Mouse (Mus musculus) limb, embryonic 11.5 days (tissue): Measurements from ENCODE around the gene Reep3. TPM values are rescaled to one million over a fixed set of nuclear protein-coding genes. Genes with fewer than 3 reads are reported as not detected.
A peak's percentile ranks its signal among the peaks of the same experiment; 100 is the strongest.

ENCODE experiments used
- ATAC-seq: fragments of 200-750 bp; cut with Nextera tagmentation; 2 replicates; pipeline ENCODE4 v1.8.0; 2017; ENCODE audit warnings: low read depth; ENCODE audit not compliant: insufficient number of reproducible peaks, low FRiP score, low TSS enrichment
- DNase-seq: peaks from one replicate; pipeline ENCODE4 v3.0.0-alpha.2; 2015; ENCODE audit warnings: low spot score
- H3K27ac ChIP-seq: fragments of 300-500 bp; sonication (generic); replicated peaks from 2 replicates; pipeline ENCODE4 v1.5.1; 2014; ENCODE audit warnings: low read depth, mild to moderate bottlenecking, low read length
- H3K27me3 ChIP-seq: fragments of 300-500 bp; sonication (generic); 2 replicates; pipeline ENCODE4 v1.6.1; 2014; ENCODE audit warnings: mild to moderate bottlenecking, low read length, mixed read lengths; ENCODE audit not compliant: control insufficient read depth, insufficient read depth
- H3K36me3 ChIP-seq: fragments of 300-500 bp; sonication (generic); 2 replicates; pipeline ENCODE4 v1.6.1; 2014; ENCODE audit warnings: mild to moderate bottlenecking, low read length, moderate library complexity, mixed read lengths; ENCODE audit not compliant: control insufficient read depth, insufficient read depth
- H3K4me1 ChIP-seq: fragments of 300-500 bp; sonication (generic); 2 replicates; pipeline ENCODE4 v1.6.1; 2014; ENCODE audit warnings: low read length, mixed read lengths; ENCODE audit not compliant: control insufficient read depth, insufficient read depth
- H3K4me2 ChIP-seq: fragments of 300-500 bp; sonication (generic); 2 replicates; pipeline ENCODE4 v1.6.1; 2014; ENCODE audit warnings: low read depth, mild to moderate bottlenecking, moderate library complexity; ENCODE audit not compliant: severe bottlenecking
- H3K4me3 ChIP-seq: fragments of 300-500 bp; sonication (generic); 2 replicates; pipeline ENCODE4 v1.5.1; 2014; ENCODE audit warnings: low read depth, low read length
- H3K9ac ChIP-seq: fragments of 300-500 bp; sonication (generic); 2 replicates; pipeline ENCODE4 v1.6.1; 2014; ENCODE audit warnings: mild to moderate bottlenecking, low read length
- H3K9me3 ChIP-seq: fragments of 300-500 bp; sonication (generic); 2 replicates; pipeline ENCODE4 v1.6.1; 2016; ENCODE audit warnings: low read length; ENCODE audit not compliant: control insufficient read depth
- WGBS: fragments of 180-500 bp; shearing (Covaris S2); extraction: QIAGEN DNeasy Blood & Tissue Kit; methylation state at CpG from one replicate; pipeline ENCODE4 v1.1.7; 2014; 5-methylcytosine and 5-hydroxymethylcytosine counted together
- polyA plus RNA-seq: library from polyadenylated mRNA; unstranded; fragments of >200 nt; fragmentation: Nextera tagmentation; extraction: Ambion mirVana; gene quantifications from 2 replicates; pipeline ENCODE4 v1.2.1, GENCODE M21; 2014

Reep3 gene
- polyA plus RNA-seq, 1 experiment from 2014 or later, result 21.7 TPM

- H3K36me3 ChIP-seq, result no peaks in the 10 kb centered on the region
- H3K4me3 ChIP-seq, result no peak overlapping the region
- no peak overlapping the region for H3K27ac ChIP-seq
- H3K9me3 ChIP-seq, result no peaks in the 10 kb centered on the region
- peaks cover 13% of the 10 kb centered on the region for H3K4me1 ChIP-seq
- H3K27me3 ChIP-seq, result no peaks in the 10 kb centered on the region
- H3K4me2 ChIP-seq, result no peak overlapping the region
- ATAC-seq (no peak), DNase-seq (no peak)
- 94% methylated on average over 6 of the region's 6 CpGs for whole genome bisulfite sequencing
- H3K9ac ChIP-seq, result no peak overlapping the region
These were observed 39.0 kb downstream of the Reep3 start for GRCm38 (mm10) chr10:67057696-67058095.

DNA sequence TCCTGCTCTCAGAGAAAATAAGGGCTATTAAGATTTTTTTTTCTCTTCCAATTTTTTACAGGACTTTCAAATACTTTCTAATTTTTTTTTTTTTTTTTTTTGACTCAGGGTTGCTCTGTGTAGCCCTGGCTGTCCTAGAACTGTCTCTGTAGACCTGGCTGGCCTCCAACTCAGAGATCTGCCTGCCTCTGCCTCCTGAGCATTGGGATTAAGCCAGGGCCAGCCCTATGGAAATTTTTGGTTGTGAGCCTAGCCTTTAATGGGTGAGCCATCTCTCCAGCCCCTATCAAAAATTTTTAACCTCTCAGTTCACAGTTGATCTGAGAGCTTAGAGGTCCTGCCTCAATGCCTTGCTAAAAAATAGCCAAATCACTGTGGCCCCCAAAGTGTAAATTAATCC lies 39.5 kb downstream of the Reep3 start:
- ATAC-seq, result no peak
- no peaks in the 10 kb centered on the region for H3K36me3 ChIP-seq
- no peaks in the 10 kb centered on the region for H3K9me3 ChIP-seq
- no peak overlapping the region for H3K9ac ChIP-seq
- H3K4me2 ChIP-seq, result no peak overlapping the region
- DNase-seq, result no peak
- no peak overlapping the region for H3K27ac ChIP-seq
- peaks cover 13% of the 10 kb centered on the region for H3K4me1 ChIP-seq
- H3K27me3 ChIP-seq, result no peaks in the 10 kb centered on the region
- no peak overlapping the region for H3K4me3 ChIP-seq

DNA sequence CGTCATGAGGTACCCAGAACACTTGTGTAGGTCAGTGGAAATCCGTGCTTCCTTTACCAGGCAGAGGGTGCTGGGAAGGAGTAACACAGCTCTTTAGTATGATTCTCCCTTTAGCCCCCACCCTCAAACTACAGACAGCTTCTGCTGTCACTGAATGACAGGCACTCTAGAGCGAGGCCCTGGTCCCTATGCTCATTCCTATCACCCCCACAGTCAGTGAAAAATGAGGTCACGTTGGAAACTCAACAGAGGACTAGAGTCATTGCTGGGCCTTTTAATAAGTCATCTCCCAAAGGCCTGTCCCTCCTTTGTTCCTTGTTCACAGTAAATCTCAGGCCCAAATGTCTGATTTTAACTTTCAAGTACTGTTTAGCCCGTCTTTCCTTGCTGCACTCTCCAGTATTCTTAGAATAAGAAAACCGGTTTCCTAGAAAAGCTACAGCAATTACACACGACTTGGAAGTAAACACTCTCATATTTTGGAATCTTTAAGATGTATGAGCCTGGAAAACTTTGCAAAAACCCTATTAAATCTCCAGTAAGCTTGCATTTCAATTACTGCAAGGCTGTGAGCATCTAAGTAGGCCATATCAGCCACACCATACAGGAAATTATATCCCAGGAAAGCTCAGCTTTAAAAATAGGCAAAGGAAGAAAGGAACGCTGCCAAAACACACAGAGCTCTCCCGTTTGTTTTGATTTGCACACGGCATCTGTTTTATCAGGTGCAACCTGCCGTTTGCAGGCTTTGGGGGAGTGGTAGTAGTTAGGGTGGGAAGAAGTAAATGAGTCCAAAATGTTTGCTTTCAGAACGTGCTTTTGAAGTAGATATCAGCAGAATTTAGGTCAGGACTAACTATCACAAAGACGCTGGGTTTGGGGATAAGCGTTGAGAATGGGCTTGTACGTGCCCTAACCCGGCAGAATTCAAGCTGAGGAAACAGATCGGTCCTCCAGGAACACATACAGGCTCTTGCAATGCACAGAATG lies 40.6 kb downstream of the Reep3 start:
- no peaks in the 10 kb centered on the region for H3K27me3 ChIP-seq
- WGBS, result 57% methylated on average over 17 of the region's 17 CpGs
- H3K36me3 ChIP-seq, result no peaks in the 10 kb centered on the region
- DNase-seq (no peak), ATAC-seq (no peak)
- peak overlapping the region; percentile 60 for H3K27ac ChIP-seq
- H3K4me2 ChIP-seq, result no peak overlapping the region
- no peaks in the 10 kb centered on the region for H3K9me3 ChIP-seq
- peaks cover 12% of the 10 kb centered on the region for H3K4me1 ChIP-seq
- no peak overlapping the region for H3K9ac ChIP-seq
- H3K4me3 ChIP-seq, result no peak overlapping the region

GRCm38 (mm10) chr10:67053475-67053874 lies 43.3 kb downstream of the Reep3 start:
- Histone ChIP-seq H3K9me3 (no peaks in the 10 kb centered on the region), H3K4me1 (peaks cover 14% of the 10 kb centered on the region), H3K36me3 (no peaks in the 10 kb centered on the region), H3K9ac (no peak overlapping the region), H3K4me3 (no peak overlapping the region), H3K27me3 (no peaks in the 10 kb centered on the region), H3K4me2 (no peak overlapping the region), H3K27ac (no peak overlapping the region; the same call in 1 of the 2 replicates)
- ATAC-seq (no peak), DNase-seq (no peak)
- 26% methylated on average over 9 of the region's 9 CpGs for WGBS

DNA sequence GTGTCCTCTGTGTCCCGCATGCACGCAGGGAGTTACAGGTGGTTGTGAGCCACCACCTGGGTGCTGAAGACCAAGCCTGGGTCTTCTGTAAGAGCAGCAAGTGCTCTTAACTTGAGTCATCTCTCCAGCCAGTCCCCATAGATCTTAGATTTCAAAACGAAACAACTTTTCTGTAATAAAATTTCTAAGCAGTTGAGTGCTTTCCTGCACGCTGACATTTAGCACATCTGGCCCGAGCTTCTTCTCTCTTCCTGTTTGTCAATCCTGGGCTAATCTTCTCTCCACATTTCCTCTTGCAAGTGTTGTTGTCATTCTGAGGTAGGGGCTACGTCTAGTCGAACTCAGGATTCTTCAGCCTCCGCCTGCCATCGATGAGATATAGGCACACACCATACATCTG lies 44.3 kb downstream of the Reep3 start:
- Histone ChIP-seq H3K4me3 (no peak overlapping the region), H3K36me3 (no peaks in the 10 kb centered on the region), H3K9me3 (no peaks in the 10 kb centered on the region), H3K9ac (no peak overlapping the region), H3K27ac (no peak overlapping the region), H3K4me2 (no peak overlapping the region), H3K4me1 (peaks cover 18% of the 10 kb centered on the region), H3K27me3 (no peaks in the 10 kb centered on the region)
- ATAC-seq (no peak), DNase-seq (no peak)
- WGBS, result 78% methylated on average over 9 of the region's 9 CpGs

GRCm38 (mm10) chr10:67051466-67051865 lies 45.3 kb downstream of the Reep3 start:
- H3K4me3 ChIP-seq, result no peak overlapping the region
- H3K9ac ChIP-seq, result no peak overlapping the region
- H3K27me3 ChIP-seq, result no peaks in the 10 kb centered on the region
- H3K9me3 ChIP-seq, result no peaks in the 10 kb centered on the region
- 70% methylated on average over 5 of the region's 5 CpGs for WGBS
- H3K4me2 ChIP-seq, result no peak overlapping the region
- ATAC-seq (no peak), DNase-seq (no peak)
- H3K36me3 ChIP-seq, result no peaks in the 10 kb centered on the region
- no peak overlapping the region for H3K27ac ChIP-seq
- peaks cover 18% of the 10 kb centered on the region for H3K4me1 ChIP-seq

DNA sequence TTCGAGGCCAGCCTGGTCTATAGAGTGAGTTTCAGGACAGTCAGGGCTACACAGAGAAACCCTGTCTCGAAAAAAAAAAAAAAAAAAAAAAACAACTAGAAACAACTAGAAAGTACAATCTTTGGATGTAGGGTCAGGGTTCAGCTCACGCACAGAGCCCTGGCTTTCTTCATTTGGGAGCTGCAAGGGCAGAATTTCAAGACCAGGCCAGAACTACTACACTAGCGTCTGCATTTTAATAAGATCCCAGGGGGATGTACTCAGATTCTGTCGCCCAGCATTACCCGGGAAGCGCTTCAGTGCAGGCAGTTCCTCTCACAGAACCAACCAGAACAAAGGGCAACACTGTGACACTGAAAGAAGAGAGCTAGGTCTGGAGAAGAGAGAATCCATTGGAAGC lies 46.0 kb downstream of the Reep3 start:
- H3K36me3 ChIP-seq, result no peaks in the 10 kb centered on the region
- no peaks in the 10 kb centered on the region for H3K27me3 ChIP-seq
- no peak overlapping the region for H3K4me3 ChIP-seq
- H3K27ac ChIP-seq, result no peak overlapping the region
- H3K9me3 ChIP-seq, result no peaks in the 10 kb centered on the region
- ATAC-seq (no peak), DNase-seq (no peak)
- H3K4me1 ChIP-seq, result peaks cover 16% of the 10 kb centered on the region
- H3K9ac ChIP-seq, result no peak overlapping the region
- 70% methylated on average over 6 of the region's 7 CpGs for WGBS
- no peak overlapping the region for H3K4me2 ChIP-seq

- no peaks in the 10 kb centered on the region for H3K27me3 ChIP-seq
- no peaks in the 10 kb centered on the region for H3K9me3 ChIP-seq
- H3K9ac ChIP-seq, result no peak overlapping the region
- no peak overlapping the region for H3K27ac ChIP-seq
- ATAC-seq (no peak), DNase-seq (no peak)
- 96% methylated on average over 7 of the region's 7 CpGs for WGBS
- H3K36me3 ChIP-seq, result no peaks in the 10 kb centered on the region
- H3K4me1 ChIP-seq, result peaks cover 16% of the 10 kb centered on the region
- H3K4me3 ChIP-seq, result no peak overlapping the region
- H3K4me2 ChIP-seq, result no peak overlapping the region
These were observed 47.1 kb downstream of the Reep3 start for GRCm38 (mm10) chr10:67049621-67050020.
